Mouse (Mus musculus) neural tube, embryonic 11.5 days (tissue): ENCODE data around the gene Bad. TPM values are rescaled to one million over a fixed set of nuclear protein-coding genes. Genes with fewer than 3 reads are reported as not detected.
"Not testable (repeated sequence)": the region's sequence is repeated elsewhere in the genome, so short reads cannot be mapped to it uniquely, and the experiment has no call there.

ENCODE experiments used
- ATAC-seq: fragments of 200-750 bp; cut with Nextera tagmentation; 2 replicates; pipeline ENCODE4 v1.8.0; 2017; ENCODE audit warnings: moderate number of reproducible peaks, mild to moderate bottlenecking, moderate TSS enrichment, moderate library complexity; ENCODE audit not compliant: insufficient read depth, low FRiP score, low TSS enrichment
- DNase-seq: peaks from one replicate; pipeline ENCODE4 v3.0.0-alpha.2; 2015; ENCODE audit warnings: low spot score
- H3K27ac ChIP-seq: fragments of 300-500 bp; sonication (generic); 2 replicates; pipeline ENCODE4 v1.5.1; 2014; ENCODE audit warnings: low read depth, mild to moderate bottlenecking, low read length
- H3K27me3 ChIP-seq: fragments of 300-500 bp; sonication (generic); 2 replicates; pipeline ENCODE4 v1.6.1; 2014; ENCODE audit warnings: mild to moderate bottlenecking, low read length, mixed read lengths; ENCODE audit not compliant: control insufficient read depth, insufficient read depth
- H3K36me3 ChIP-seq: fragments of 300-500 bp; sonication (generic); 2 replicates; pipeline ENCODE4 v1.6.1; 2014; ENCODE audit warnings: mild to moderate bottlenecking, low read length, moderate library complexity, mixed read lengths; ENCODE audit not compliant: control insufficient read depth, insufficient read depth
- H3K4me1 ChIP-seq: fragments of 300-500 bp; sonication (generic); 2 replicates; pipeline ENCODE4 v1.6.1; 2014; ENCODE audit warnings: low read length, mixed read lengths; ENCODE audit not compliant: control insufficient read depth, insufficient read depth
- H3K4me2 ChIP-seq: fragments of 300-500 bp; sonication (generic); 2 replicates; pipeline ENCODE4 v1.6.1; 2014; ENCODE audit warnings: low read depth, mild to moderate bottlenecking, moderate library complexity
- H3K4me3 ChIP-seq: fragments of 300-500 bp; sonication (generic); 2 replicates; pipeline ENCODE4 v1.5.1; 2014; ENCODE audit warnings: low read depth, low read length
- H3K9ac ChIP-seq: fragments of 300-500 bp; sonication (generic); 2 replicates; pipeline ENCODE4 v1.6.1; 2014; ENCODE audit warnings: mild to moderate bottlenecking, low read length
- H3K9me3 ChIP-seq: fragments of 300-500 bp; sonication (generic); 2 replicates; pipeline ENCODE4 v1.6.1; 2016; ENCODE audit warnings: low read length; ENCODE audit not compliant: control insufficient read depth
- WGBS: fragments of 180-500 bp; shearing (Covaris S2); extraction: QIAGEN DNeasy Blood & Tissue Kit; methylation state at CpG from one replicate; pipeline ENCODE4 v1.1.7; 2014; 5-methylcytosine and 5-hydroxymethylcytosine counted together
- polyA plus RNA-seq: library from polyadenylated mRNA; unstranded; fragments of >200 nt; fragmentation: Nextera tagmentation; extraction: Ambion mirVana; gene quantifications from 2 replicates; pipeline ENCODE4 v1.2.1, GENCODE M21; 2014

Gene Bad
- polyA plus RNA-seq: 53.0 and 58.5 TPM in 2 replicates

- Histone ChIP-seq H3K27ac (peak within 1 kb of the TSS; percentile 78), H3K27me3 (no peaks in the 10 kb centered on the region), H3K4me3 (peak within 1 kb of the TSS; percentile 49), H3K4me2 (peak within 1 kb of the TSS; percentile 100), H3K9ac (peak within 1 kb of the TSS; percentile 52), H3K4me1 (peaks cover 15% of the 10 kb centered on the region), H3K36me3 (peaks cover 2% of the 10 kb centered on the region; the same call in 1 of the 2 replicates), H3K9me3 (no peaks in the 10 kb centered on the region)
- ATAC-seq (peak; percentile 82), DNase-seq (peak; percentile 97)
- WGBS: under 1% methylated on average over 83 of the region's 83 CpGs
These were observed at the start of gene Bad for GRCm38 (mm10) chr19:6941372-6942248. Gene Bad, plus strand, starts transcription at chr19:6941861.

DNA sequence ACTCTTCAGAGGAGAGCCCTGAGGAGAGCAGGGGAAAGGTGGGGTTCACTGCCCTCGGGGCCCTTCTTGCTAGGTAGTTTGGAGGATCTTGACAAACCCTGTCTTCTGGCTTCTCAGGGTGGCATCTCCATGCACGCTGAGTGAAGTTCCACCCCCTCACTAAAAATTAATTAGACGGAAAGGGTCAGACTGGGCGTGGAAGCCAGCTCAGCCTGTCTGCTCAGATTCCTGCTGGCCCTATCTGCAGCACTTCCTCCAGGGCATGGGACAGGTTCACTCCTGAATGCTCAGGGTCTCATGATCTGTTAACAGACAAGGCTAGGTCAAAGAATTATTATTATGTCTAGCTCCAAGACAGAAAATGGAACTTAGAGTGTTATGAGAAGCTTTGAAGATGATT lies 49.1 kb upstream of the Bad start:
- Histone ChIP-seq H3K36me3 (no peaks in the 10 kb centered on the region), H3K27me3 (no peaks in the 10 kb centered on the region), H3K27ac (no peak overlapping the region), H3K4me1 (no peaks in the 10 kb centered on the region), H3K4me2 (no peak overlapping the region), H3K9me3 (no peaks in the 10 kb centered on the region), H3K9ac (no peak overlapping the region), H3K4me3 (no peak overlapping the region)
- ATAC-seq (no peak), DNase-seq (no peak)
- 68% methylated on average over 4 of the region's 4 CpGs for WGBS

DNA sequence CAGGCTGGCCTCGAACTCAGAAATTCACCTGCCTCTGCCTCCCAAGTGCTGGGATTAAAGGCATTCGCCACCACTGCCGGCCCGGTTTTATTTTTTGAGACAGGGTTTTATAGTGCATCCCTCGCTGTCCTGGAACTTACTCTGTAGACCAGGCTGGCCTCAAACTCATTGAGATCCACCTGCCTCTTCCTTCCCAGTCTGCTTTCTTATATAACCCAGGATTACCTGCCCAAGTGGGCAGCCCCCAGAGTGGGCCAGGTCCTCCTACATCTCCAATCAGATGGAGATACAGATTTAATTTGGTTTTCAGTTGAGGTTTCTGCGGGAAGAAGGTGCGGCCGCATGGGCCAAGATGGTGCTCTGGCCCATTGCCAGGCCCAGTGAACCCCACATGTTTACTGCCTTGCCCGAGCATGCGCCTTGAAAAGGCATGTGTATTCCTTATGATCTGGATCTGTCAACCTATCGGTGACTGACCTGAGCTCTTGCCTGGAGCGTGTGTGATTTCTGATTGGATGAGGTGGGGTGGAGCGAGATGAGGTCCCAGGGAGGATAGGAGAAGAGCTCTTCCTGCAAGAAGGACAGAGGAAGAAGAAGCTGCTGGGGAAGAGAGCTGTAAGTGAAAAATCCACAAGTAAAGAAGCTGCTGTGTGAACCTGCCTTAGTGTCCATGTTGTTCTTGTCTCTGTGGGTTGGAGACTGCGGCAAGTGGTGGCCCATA lies 47.8 kb upstream of the Bad start:
- Histone ChIP-seq H3K9ac (no peak overlapping the region), H3K27ac (no peak overlapping the region), H3K27me3 (no peaks in the 10 kb centered on the region), H3K4me3 (no peak overlapping the region), H3K4me1 (no peaks in the 10 kb centered on the region), H3K36me3 (no peaks in the 10 kb centered on the region), H3K4me2 (no peak overlapping the region), H3K9me3 (no peaks in the 10 kb centered on the region)
- DNase-seq: no peak
- WGBS: 88% methylated on average over 14 of the region's 14 CpGs
- no peak for ATAC-seq

DNA sequence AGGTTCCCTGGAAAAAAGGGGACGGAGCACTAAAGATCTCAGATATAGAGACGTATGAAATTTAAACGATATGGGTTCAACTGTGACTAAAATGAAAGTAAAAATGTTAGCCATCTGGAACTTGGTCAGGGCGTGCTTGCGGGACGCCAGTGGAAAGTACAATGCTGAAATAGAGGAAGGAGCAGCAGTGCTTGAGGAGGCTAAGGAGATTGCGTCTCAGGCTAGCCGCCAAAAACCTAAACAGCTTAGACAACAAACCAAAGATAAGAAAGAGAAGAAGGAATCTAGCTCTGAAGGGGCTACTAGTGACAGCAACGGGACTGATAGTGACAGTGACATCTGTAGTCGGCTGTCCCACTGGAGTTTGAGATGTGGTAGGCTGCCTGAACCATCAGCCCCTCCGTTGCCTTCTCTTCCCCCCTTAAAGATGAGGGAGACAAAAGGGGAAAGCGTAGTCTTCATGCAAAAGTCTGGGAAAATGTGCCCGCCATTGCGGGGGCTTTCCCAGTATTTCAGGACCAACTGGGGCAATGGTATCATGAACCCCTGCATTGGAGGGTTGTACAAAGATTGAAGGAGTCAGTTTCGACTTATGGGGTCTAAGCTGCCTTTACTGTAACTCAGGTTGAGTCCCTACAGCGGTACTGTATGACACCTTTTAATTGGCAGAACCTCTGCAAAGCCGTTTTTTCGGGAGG lies 45.9 kb upstream of the Bad start:
- not testable (repeated sequence) for DNase-seq, H3K27me3 ChIP-seq, H3K27ac ChIP-seq, H3K4me2 ChIP-seq, H3K9me3 ChIP-seq, H3K4me1 ChIP-seq, H3K9ac ChIP-seq, ATAC-seq, H3K36me3 ChIP-seq, H3K4me3 ChIP-seq
- 90% methylated on average over 18 of the region's 18 CpGs for WGBS

GRCm38 (mm10) chr19:6899641-6900040 lies 42.0 kb upstream of the Bad start:
- no peaks in the 10 kb centered on the region for H3K27me3 ChIP-seq
- DNase-seq (no peak), ATAC-seq (no peak)
- no peak overlapping the region for H3K4me3 ChIP-seq
- H3K4me1 ChIP-seq: no peaks in the 10 kb centered on the region
- no peak overlapping the region for H3K27ac ChIP-seq
- 79% methylated on average over 4 of the region's 4 CpGs for WGBS
- H3K36me3 ChIP-seq: no peaks in the 10 kb centered on the region
- no peak overlapping the region for H3K9ac ChIP-seq
- H3K9me3 ChIP-seq: no peaks in the 10 kb centered on the region
- H3K4me2 ChIP-seq: no peak overlapping the region

DNA sequence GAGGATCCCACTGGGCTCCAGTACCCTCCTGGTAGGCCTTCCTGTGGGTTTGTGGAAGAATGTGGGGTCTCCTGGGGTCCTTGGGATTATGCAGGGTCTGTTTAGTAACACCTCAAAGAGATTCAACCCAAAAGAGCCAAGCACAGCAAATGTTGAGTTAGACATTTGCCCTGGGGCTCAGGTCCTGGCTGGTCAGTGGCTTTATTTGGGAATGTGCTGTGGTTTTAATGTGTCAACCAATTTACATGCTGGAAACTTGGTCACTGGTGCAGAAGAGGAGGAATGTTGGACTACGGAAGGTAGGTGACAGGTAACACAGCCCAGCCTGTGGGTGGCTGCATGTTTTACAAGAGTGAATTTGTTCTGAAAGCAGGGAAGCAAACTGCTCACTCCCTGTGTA lies 38.6 kb upstream of the Bad start:
- ATAC-seq: no peak
- 95% methylated on average over 1 of the region's 1 CpGs for WGBS

DNA sequence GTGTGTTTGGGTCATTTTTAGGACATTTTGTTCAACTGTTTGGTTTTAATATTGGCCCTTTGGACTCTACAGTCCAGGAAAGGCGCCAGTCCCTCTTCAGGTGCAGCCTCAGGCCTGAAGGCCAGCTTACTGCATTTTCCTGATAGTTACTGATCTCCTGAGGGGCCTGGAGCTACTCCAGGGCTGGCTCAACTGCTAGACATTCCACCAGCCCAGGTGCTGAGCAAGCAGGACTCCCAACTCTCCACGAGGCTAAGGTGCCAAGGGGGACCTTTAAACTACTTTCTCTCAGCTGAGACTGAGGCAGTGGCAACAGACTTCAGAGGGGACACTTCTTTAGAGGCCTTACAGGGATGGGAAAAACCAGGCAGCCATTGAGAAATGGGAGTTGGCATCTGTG lies 36.8 kb upstream of the Bad start:
- DNase-seq (no peak), ATAC-seq (no peak)
- no peak overlapping the region for H3K9ac ChIP-seq
- peaks cover 10% of the 10 kb centered on the region; the same call in 1 of the 2 replicates for H3K4me1 ChIP-seq
- H3K9me3 ChIP-seq: no peaks in the 10 kb centered on the region
- H3K4me3 ChIP-seq: no peak overlapping the region
- WGBS: 87% methylated on average over 2 of the region's 2 CpGs
- peaks cover 7% of the 10 kb centered on the region for H3K36me3 ChIP-seq
- H3K4me2 ChIP-seq: no peak overlapping the region
- no peak overlapping the region for H3K27ac ChIP-seq
- H3K27me3 ChIP-seq: no peaks in the 10 kb centered on the region

More for the DNA sequence above, 38.6 kb upstream of the Bad start:
- no peak overlapping the region for H3K9ac ChIP-seq
- H3K9me3 ChIP-seq: no peaks in the 10 kb centered on the region
- no peak overlapping the region for H3K4me2 ChIP-seq
- H3K27me3 ChIP-seq: no peaks in the 10 kb centered on the region
- peaks cover 7% of the 10 kb centered on the region for H3K36me3 ChIP-seq
- H3K4me3 ChIP-seq: no peak overlapping the region
- H3K27ac ChIP-seq: no peak overlapping the region
- no peaks in the 10 kb centered on the region; the same call in 1 of the 2 replicates for H3K4me1 ChIP-seq
- DNase-seq: no peak

DNA sequence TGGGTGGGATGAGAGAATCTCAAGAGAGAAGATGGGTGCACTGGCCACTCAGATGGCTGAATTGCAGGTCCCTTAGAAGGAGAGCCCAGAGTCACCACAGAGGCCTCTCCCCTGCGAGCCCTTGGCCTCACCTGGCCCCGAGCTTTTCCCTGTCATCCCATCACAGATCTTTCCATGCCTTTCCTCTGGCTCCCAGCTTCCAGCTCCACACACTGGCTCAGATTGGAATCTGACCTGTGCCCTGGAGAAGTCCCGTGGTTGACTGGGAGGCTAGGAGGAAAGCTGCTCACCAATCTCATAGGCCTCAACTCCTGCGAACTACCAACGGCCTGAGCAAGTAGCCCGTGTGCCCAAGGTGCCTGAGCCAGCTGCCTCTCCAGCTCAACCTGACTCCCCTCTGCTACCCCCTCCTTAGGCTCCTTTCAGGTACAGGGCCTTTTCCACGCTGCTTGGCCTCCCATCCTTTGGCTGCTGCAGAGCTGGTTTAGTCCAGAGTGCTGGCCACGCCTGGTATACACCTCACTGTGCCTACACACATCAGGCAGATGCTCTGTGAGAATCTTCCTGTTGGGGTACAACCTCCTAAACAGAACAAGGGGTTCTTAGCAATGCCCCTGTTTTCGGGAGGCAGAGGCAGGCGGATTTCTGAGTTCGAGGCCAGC lies 36.0 kb upstream of the Bad start:
- ATAC-seq (no peak), DNase-seq (no peak)
- H3K27me3 ChIP-seq: no peaks in the 10 kb centered on the region
- H3K36me3 ChIP-seq: peaks cover 7% of the 10 kb centered on the region
- H3K4me2 ChIP-seq: no peak overlapping the region
- 94% methylated on average over 11 of the region's 11 CpGs for WGBS
- H3K9ac ChIP-seq: no peak overlapping the region
- H3K27ac ChIP-seq: no peak overlapping the region
- peaks cover 10% of the 10 kb centered on the region; the same call in 1 of the 2 replicates for H3K4me1 ChIP-seq
- H3K4me3 ChIP-seq: no peak overlapping the region
- H3K9me3 ChIP-seq: no peaks in the 10 kb centered on the region
